Mouse (Mus musculus) adrenal gland, postnatal 4 days (tissue): ENCODE measurements around the gene Tdrd3. TPM values are rescaled to one million over a fixed set of nuclear protein-coding genes. Genes with fewer than 3 reads are reported as not detected.

Source experiments
- DNase-seq, 2 experiments: peaks; one replicate each; pipeline ENCODE4 v3.0.0; 2021 to 2022; ENCODE audit warnings: low spot score in 2 of 2, mixed read lengths in 2 of 2
- total RNA-seq, 2 experiments: library from RNA; stranded (reverse); gene quantifications; 2 replicates each; pipeline ENCODE4 v1.2.3; 2021

Tdrd3 gene
- total RNA-seq, 2 experiments from 2014 or later = 41.7 to 43.0 TPM

DNA sequence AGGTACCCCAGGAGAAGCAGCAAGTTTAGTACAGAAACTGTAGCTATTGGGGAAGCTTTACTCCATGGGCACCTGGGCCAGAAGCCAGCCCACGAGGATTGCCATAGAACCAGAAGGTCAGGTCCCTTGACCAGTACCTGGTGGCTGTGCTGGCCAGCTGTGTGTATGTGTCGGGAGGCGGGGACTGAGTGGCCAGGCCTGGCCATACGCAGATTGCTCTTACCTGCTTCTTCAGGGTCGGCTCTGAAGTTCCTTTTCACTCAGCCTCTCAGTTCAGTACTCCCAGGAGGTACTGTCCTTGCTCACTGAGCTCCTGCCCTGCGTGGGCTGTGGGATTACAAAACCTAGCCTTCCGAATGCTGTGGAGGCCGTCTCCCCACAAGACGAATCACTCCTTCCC lies 147.4 kb downstream of the Tdrd3 start:
- DNase-seq = peak in 1 of 2 experiments; percentile 3

DNA sequence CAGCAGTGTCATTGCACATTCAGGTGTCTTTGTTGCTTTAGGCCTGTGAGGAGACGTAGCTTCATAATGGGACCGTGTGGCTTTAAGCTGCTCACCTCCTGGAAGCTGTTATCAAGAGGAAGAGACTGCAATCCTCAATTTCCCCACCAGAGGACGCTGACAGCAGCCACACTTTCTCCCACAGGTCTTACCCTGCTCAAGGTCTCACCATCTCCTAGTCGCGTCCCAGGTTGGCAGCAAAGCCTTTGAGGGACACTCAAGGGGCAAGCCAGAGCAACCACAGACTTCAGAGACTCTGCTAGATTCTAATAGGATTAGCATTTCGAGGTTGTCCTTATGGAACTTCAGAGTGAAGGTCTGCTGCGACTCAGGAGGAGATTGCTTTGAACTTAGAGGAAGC lies 149.8 kb downstream of the Tdrd3 start:
- no peak for DNase-seq

DNA sequence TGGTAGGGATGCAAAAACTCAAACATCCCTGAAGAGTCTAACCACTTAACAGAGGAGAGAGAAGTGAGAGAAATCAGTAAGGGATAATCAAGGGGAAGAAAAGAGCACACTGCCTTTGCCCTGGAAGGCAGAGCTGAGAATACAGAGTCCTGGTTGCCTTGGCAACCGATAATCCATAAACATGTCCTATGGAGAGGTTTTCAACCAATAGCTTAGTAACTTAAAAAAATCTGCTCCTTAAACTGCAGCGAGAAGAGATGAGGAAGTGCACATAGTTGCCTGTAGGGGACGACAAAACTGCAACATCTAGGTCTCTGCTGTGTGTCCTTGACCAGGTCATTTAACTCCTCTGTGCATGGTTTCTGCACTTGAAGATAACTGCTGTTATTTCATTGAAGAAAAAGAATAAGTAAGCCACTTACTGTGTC lies 150.6 kb downstream of the Tdrd3 start:
- no peak for DNase-seq

DNA sequence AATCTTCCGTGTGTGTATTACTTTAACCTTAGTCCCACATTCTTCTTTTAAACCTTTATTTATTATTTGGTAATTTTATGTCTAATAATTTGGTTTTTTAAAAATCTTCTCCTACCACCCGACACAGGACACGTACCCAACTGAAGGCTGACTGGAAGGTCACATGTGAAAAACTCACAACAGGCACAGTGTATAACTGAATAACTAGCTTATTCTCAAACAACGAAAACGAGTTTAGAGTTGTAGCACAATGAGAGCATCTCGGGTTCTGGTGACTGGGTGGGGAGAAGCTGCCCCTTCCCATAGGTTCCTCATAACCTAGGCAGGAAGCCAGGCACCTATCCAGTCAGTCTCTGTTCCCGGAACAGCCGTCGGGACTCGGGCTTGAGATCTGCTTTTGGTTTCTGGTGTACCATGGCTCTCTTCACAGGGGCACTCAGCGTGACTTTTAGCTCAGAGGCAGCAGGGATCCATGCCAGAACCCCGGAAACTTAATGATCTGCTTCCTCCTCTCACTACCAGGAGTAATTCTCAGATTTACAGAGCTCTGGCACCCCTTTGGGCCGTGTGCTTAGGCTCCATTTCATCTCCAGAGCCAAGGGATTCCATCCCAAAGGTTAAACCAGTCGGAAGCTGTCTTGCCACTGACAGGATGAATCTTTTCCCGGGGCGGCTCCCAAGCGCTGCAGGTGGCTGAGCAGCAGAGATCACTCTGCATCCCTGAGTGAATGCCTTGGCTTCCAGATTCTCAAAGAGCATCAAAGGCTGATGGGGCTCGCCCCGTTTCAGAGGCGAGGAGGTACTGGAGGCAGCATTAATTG lies 151.4 kb downstream of the Tdrd3 start:
- DNase-seq = no peak

DNA sequence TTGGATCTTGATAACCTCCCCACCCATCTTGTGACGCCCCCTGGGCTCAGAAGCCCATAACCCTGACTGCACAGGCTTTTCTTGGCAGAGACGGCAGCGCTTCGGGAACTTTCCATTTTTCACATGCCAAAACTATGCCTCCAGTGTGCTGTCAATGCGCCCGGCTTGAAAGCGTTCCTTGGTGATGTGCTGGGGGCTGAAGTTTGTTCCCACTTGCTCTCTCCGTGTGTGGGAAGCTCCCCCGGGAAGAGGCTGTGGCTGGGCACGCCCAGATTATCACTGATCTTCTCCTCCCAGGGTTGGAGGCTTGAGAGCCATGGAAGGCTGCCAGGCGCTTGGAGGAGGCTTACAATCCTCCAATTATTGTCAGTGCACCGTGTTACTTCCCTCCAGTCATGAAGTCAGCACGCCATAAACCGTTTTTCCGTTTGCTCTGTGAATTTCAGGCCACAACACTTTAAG lies 152.0 kb downstream of the Tdrd3 start:
- DNase-seq = peak in 1 of 2 experiments; percentile 3

DNA sequence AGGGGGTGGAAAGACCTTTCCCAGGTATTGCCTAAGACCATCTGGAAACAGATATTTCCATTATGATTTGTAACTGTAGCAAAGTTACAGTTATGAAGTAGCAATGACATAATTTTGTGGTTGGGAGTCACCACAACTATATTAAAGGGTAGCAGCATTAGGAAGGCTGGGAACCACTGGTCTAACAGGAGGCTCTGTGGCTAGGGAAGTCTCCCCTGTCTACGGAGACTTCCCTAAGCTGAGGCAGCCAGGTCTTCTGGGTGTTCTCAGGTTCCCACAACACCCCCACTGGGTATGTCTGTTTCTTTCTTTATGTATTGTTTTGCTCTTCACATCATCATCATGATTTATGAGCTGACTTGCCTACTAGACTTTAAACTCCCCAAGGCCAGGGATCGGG lies 153.0 kb downstream of the Tdrd3 start:
- no peak for DNase-seq

DNA sequence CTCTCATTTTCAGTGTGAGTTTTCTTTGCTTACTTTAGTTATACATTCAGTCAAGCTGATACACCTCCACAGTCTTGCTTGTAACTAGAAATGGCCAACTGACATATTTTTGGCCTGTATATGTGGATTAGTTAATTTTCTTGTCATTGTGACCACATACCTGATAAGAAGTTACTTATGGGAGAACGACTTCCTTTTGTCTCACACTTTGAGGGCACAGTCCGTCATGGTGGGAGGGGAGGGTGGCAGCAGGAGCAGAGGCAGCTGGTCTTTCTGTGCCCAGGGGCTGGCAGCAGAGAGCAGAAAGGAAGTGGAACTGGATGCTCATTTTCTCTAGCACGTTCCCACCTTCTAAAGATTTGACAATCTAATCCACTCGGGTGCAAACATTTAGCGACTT lies 156.0 kb downstream of the Tdrd3 start:
- no peak for DNase-seq

DNA sequence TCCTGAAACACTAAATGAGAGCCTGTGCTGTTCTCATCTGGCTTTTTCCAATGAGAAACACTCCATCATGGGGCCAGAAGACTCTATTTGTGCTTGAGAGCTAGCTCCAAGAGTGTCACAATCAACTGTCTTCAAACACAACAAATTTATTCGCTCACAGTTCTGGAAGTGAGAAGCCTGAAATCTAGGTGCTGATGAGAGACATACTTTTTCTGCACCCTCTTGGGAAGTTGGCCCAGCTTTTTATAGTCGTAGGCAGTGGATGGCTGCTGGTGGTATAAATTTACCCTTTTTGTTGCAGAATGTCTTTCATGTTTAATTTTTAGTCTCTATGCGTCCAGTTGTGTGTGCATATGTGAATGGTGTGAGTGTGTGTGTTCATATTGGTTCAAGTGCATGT lies 166.2 kb downstream of the Tdrd3 start:
- DNase-seq = no peak
